Mouse (Mus musculus) heart, postnatal 14 days (tissue): ENCODE measurements around the gene Plk2. TPM values are rescaled to one million over a fixed set of nuclear protein-coding genes. Genes with fewer than 3 reads are reported as not detected.

ENCODE experiments used
- DNase-seq, 2 experiments: peaks; one replicate each; pipeline ENCODE4 v3.0.0; 2021 to 2022
- intact Hi-C: fragments of 180-260 bp; cut with DNase I; formaldehyde crosslinking; loops from one replicate; pipeline ENCODE4 v1.15.1; 2025
- long read RNA-seq, 2 experiments: library from polyadenylated mRNA; stranded (forward); transcript quantifications; one replicate each; pipeline ENCODE4 v2.0.0; 2021
- total RNA-seq, 2 experiments: library from RNA; stranded (reverse); gene quantifications; 2 replicates each; pipeline ENCODE4 v1.2.3; 2021

Plk2 gene
- total RNA-seq: 10 to 100 TPM; 35.4 to 35.5 TPM
- long read RNA-seq, experiment 1, transcript Plk2-201 (14 exons, 2,800 nt): major isoform, 96 of 102 reads
- long read RNA-seq, experiment 1, partial matches to known transcripts: 6 of 102 reads
- long read RNA-seq, experiment 1, other reads (novel, unspliced or antisense): 0 of 102 reads
- long read RNA-seq, experiment 2, transcript Plk2-201 (14 exons, 2,800 nt): major isoform, 124 of 134 reads
- long read RNA-seq, experiment 2, partial matches to known transcripts: 4 of 134 reads
- long read RNA-seq, experiment 2, other reads (novel, unspliced or antisense): 6 of 134 reads

DNA sequence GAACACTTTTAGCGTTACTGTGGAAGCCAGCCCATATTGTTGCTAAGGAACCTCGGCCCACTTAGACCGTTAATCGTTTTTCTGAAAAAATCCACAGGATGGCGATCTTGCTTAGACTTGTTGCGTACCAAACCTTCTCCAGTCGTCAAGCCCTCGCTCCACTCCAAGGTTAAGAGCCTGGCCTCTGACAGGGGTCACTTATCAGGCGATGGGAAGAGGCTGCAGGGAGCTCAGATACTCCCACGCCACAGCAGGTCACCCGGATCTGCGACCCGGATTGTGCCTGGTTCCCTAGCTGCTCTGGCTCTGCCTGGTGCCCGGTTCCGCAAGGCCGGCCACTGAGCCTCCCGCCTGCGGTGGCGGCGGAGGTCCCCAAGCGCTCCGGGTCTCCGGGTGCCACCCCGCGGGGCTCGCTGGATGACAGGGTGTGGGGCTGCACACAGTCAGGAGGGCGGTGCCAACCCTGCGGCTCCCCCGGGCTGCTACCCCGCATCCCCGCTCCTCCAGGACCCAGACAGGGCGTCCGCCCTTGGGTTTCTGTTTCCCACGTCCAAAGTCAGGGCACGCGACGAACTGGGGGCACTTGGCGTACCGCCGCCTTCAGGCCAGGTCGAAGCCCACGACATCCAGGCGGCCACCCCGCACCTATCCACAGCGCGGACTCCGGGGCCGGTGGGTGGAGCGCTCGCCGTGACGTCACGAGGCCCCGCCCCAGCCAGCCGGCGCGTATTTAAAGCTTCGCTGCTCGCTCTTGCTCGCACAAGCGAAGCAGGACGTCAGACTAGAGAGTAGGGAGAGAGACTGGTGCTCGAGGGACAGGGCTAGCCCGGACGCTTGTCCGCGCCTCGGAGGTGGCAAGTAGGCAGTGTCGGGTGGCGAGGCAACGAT, at the start of gene Plk2:
Plk2 (plus strand) TSS at position 756 of the 888 bp plus-strand sequence.
- intact Hi-C loops: loop anchor here (1.0 to 10.0 kb wide), 8 partner anchors 43 to 574 kb away; no protein-coding TSS in a partner anchor
- peak; percentile 98 to 99 for DNase-seq

DNA sequence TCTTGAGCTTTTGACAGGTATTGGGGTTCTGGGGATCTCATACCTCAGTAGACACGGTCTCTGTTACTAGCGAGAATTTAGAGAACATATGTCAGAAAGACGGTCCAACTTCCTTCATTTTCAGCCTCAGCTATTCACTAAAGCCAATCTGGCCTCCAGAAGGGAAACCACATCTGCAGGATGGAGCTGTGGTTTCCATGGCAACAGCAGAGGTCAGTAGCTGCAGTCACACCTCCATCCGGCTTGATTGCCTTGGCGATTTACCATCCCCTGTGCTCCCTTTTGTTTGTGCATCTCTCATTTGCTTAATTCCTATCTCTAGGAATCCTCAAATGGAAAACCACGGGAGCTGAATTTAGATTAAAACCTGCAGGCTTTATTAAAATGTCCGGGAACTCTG, 48.1 kb upstream of the Plk2 start:
- intact Hi-C loops: no loop called here
- DNase-seq: no peak

DNA sequence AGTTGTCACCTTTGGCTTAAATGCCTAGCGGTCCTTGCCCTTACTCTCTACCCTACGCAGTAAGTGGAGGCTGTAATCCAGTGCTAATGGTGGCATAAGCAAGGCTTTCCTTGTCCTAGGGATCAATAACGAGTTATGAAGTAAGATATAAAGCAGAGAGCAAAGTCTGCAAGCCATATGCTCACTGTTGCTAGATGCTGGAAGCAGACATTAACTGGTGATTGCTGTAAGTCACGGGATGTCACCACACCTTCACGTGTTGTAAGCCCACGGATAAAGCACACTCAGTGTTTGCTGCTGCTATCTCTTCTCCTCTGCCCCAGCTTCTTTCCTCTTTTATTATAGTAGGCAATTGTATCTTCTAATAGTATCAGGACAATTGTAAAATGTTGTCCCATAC, 43.8 kb upstream of the Plk2 start:
- DNase-seq: no peak
- intact Hi-C loops: no loop called here

DNA sequence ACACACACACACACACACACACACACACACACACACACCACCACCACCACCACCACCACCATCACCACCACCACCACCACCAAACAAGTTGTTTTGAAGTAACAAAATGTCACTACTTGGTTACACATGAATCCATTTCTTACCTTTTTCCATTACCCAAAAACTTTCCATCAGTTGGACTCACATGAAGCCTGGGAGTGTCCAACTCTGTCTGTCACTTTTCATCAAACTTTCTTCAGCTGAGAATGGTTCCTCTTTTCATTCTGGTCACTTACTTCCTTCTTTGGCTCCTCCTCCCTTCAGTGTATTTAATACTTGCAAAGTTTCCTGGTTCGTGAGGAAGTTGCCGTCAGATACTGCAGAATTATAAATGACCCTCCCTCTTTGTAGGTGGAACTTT, 37.9 kb upstream of the Plk2 start, which contains the start of gene Gapt:
Gapt (minus strand) TSS at position 259 of the 400 bp plus-strand sequence.
- intact Hi-C loops: no loop called here
- no peak for DNase-seq

DNA sequence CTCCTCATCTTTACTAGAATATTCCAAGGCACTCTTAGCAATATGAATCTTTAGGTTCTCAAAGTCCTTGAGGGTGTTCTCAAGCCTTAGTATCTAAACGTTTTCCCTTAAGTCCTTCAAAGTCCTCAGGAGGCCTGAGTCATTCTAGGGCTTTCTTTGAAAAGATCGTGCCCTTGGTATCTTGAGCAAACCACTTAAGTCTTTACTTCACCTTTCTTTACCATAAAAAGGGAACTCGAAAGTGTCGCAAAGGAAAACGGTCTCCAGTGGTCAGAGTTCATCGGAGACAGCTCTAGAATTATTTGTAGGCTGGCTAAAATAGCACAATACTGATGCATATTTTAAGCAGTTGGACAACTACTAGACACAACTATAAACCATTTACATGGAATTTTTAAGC, 31.1 kb upstream of the Plk2 start:
- intact Hi-C loops: no loop called here
- no peak for DNase-seq

DNA sequence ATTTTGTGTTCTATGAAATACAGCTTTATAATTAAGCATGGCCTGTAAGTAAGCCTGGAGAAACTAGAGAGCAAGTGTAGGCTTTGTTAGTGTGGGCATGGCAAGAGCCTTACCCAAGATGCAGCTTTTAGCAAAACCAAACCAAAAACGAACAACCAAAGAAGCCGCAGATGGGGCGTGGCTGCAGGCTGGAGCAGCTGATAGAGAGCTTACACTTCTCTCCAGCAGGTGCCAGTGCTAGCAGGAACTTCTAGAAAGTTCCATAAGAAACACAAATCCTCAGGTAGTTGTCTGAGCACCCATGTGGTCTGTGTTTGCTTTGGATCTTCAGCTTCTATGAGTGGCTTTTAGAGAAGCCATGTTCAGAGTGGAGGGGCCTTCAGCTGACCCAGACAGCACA, 28.4 kb upstream of the Plk2 start:
- no peak for DNase-seq
- intact Hi-C loops: no loop called here

DNA sequence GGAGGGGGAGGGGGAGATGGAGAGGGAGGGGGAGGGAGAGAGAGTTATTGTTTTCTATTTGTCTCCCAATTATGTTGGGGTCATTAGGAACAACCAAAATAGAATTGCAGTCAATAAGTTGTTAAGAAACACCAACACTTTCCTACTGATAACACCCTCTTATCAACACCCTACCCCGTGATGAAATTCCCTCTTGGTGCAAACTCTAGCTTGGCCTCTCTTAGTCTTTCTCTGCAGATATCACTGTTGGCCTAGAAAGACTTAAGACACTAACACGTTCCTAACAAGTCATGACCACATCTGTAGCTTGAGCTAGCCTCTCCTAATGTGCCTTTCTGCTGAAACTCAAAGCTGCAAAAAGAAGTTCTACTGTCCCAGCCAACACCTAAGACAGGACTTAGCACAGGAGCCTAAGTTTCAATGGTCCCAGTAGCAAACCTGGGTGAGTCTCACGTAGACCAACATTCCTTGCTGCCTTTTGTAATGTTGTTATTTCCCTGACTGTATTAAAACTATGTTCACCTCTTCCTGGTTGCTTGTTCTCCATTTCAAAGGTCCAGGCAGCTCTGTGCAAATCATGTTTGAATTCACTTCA, 26.8 kb upstream of the Plk2 start:
- intact Hi-C loops: loop anchor here (1.0 kb wide), 1 partner anchor 306 kb away; no protein-coding TSS in a partner anchor
- no peak for DNase-seq

DNA sequence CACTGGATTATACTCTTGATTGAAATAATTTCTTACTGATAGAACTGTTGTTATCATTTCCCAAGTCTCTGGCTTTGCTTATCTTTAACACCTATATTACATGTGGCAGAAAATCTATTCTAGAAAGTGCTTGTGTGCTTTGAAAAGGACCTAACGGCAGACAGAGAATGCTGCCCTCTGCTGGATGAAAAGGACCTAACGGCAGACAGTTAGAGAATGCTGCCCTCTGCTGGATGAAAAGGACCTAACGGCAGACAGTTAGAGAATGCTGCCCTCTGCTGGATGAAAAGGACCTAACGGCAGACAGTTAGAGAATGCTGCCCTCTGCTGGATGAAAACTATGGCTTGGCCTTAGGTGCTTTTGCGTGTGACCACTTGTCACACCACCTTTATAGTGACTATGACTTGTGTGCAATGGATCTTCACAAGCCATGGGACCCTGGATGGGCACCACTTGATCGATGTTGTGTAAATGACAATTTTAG, 26.2 kb upstream of the Plk2 start:
- intact Hi-C loops: loop anchor here (1.0 kb wide), 1 partner anchor 306 kb away; no protein-coding TSS in a partner anchor
- DNase-seq: peak; percentile 55 to 77

DNA sequence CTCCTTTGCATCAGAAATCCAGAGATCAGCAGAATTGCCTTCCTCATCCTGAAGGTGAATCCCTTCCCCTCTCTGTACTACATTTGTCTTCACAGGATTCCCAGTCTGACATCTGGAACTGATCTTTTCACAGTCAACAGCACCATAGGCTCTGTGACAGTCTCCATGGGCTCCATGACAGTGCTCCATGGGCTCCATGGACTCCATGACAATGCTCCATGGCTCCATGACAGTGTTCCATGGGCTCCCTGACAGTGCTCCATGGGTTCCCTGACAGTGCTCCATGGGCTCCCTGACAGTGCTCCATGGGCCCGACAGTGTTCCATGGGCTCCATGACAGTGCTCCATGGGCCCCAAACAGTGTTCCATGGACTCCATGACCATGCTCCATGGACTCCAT, 25.2 kb upstream of the Plk2 start:
- intact Hi-C loops: no loop called here

DNA sequence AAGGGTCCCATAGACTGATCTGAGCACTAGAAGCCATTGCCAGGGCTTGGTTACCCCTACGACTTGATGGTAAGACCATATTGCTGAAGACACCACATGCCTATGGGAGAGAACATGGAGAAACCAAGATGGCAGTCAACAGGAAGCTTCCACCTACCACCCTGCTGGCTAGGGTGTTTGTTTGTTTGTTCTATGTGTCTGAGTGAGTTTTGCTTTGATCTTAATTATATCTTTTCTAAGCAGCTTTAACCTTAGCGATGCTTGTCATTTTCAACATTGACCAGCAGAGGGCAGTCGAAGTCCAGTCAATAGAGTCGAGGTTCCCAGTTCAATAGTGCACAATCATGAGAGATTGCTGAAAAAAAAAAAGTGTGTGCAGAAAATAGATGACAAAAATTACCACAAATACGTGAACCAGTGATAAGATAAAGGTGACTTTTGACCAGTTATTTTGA, 12.4 kb upstream of the Plk2 start:
- peak; percentile 32 to 42 for DNase-seq
- intact Hi-C loops: loop anchor here (1.0 to 5.0 kb wide), 2 partner anchors 1029 to 1360 kb away; no protein-coding TSS in a partner anchor

More for the DNA sequence above, 25.2 kb upstream of the Plk2 start:
- no peak for DNase-seq

DNA sequence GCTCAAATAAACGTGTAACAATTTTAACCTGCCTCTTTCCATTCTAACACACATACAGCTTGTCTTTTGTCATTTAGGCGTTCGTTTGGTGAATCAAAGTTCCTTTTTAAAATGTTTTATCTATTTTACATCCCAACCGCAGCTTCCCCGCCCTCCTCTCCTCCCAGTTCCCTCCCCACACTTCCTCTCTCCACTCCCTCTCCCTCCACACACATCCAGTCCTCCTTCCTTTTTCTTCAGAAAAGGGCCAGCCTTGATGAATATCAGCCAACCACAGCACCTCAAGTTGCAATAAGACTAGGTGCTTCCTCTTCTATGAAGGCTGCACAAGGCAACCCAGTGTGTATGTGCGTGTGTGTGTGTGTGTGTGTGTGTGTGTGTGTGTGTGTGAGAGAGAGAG, 10.3 kb upstream of the Plk2 start:
- no peak for DNase-seq
- intact Hi-C loops: loop anchor here (5.0 kb wide), 1 partner anchor 1358 kb away; no protein-coding TSS in a partner anchor

DNA sequence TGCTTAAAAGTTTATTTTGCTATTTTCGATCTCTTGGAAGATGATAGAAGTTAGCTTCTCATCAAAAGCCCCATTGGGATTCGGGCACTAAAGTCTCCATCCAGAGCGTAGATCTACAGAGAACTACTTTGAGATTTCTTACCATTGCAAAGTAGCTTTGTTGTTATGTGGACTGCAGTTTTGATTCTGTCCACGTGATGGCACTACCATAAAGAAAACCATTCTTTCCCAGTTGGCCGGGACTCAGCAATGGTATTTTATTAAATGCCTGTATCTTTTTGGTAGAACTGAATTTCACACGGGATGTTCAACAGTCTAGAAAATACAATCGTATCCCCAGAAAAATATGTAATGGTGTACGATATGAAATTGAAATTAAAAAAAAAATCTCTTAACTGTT, 2.6 kb upstream of the Plk2 start:
- intact Hi-C loops: loop anchor here (10.0 kb wide), 1 partner anchor 503 kb away; no protein-coding TSS in a partner anchor
- peak; percentile 63 to 81 for DNase-seq

DNA sequence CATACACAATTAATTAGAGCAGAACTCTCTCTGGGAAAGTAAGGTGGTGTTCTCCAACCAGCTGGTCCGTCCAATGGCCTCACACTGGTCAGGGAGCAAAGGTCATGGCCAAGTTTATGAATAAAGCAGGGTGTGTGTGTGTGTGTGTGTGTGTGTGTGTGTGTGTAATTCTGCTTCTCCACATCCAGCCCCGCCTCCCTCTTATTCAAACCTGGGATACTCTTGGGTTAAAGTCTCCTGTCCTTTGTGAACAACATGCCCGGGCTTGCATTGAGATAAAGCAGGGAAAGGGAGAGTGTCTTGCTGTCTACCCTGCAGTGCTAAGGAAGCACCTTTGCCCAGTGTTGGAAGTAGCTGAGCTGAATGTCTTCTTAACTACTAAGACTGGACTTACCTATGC, 2.2 kb upstream of the Plk2 start:
- intact Hi-C loops: loop anchor here (1.0 to 10.0 kb wide), 2 partner anchors 502 to 846 kb away; no protein-coding TSS in a partner anchor

DNA sequence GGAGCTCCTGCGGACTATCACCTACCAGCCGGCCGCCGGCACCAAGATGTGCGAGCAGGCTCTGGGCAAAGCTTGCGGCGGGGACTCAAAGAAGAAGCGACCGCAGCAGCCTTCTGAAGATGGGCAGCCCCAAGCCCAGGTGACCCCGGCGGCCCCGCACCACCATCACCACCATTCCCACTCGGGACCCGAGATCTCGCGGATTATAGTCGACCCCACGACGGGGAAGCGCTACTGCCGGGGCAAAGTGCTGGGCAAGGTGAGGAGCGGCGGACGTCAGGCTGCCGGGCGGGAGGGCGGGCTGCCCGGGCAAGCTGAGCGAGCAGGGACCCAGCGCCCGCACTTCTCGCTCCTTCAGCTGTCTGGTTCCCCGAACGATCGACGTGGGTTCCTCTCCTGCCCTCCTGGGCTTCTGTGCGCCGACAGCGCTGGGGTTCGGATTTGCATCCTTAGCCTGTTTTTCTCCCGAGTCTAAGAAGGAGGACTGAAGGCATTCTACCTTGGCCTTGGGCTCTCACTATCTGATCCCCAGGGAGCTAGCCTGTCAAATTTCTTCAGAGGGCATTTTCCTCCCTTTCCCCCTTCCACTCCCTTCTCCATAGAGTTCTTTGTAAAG, 441 bp downstream of the Plk2 start:
- no peak for DNase-seq
- intact Hi-C loops: loop anchor here (2.0 to 10.0 kb wide), 7 partner anchors 42 to 500 kb away; no protein-coding TSS in a partner anchor

More for the DNA sequence above, 2.2 kb upstream of the Plk2 start:
- no peak for DNase-seq

DNA sequence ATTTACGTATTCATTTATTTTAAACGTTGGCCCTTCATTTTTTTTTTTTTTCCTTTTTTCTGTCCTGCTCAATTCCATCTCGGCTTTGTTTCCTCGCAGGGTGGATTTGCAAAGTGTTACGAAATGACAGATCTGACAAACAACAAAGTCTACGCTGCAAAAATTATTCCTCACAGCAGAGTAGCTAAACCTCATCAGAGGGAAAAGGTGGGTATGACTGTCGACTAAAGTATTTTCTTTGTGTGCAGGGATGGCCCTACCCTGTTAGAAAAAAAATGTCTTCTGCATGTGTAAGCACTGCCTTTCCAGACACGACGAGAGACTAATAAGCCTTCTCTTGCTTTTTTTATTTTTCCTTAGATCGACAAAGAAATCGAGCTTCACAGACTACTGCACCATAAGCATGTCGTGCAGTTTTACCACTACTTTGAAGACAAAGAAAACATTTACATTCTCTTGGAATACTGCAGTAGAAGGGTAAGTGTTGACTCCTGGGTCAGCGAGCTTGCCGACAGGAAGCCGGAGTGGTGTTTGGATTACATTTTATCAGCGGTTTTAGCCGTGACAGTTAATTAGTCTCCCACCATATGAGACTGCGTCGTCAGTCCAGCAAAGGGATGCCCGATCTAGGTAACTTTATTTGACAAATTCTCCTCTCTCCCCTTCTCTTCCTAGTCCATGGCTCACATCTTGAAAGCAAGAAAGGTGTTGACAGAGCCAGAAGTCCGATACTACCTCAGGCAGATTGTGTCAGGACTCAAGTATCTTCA, 1.3 kb downstream of the Plk2 start:
- intact Hi-C loops: loop anchor here (2.0 to 10.0 kb wide), 7 partner anchors 41 to 499 kb away; no protein-coding TSS in a partner anchor
- peak in 1 of 2 experiments; percentile 22 for DNase-seq

DNA sequence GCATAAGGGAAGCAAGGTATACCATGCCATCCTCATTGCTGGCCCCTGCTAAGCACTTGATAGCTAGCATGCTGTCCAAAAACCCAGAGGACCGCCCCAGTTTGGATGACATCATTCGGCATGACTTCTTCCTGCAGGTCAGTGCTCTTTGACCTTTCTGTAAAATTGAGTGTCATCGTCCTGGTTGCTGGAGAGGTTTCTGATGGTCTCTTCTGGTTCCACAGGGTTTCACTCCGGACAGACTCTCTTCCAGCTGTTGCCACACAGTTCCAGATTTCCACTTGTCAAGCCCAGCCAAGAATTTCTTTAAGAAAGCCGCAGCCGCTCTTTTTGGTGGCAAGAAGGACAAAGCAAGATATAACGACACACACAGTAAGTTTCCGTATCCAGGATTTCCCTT, 2.9 kb downstream of the Plk2 start:
- intact Hi-C loops: loop anchor here (2.0 to 10.0 kb wide), 6 partner anchors 40 to 497 kb away; no protein-coding TSS in a partner anchor
- DNase-seq: no peak

DNA sequence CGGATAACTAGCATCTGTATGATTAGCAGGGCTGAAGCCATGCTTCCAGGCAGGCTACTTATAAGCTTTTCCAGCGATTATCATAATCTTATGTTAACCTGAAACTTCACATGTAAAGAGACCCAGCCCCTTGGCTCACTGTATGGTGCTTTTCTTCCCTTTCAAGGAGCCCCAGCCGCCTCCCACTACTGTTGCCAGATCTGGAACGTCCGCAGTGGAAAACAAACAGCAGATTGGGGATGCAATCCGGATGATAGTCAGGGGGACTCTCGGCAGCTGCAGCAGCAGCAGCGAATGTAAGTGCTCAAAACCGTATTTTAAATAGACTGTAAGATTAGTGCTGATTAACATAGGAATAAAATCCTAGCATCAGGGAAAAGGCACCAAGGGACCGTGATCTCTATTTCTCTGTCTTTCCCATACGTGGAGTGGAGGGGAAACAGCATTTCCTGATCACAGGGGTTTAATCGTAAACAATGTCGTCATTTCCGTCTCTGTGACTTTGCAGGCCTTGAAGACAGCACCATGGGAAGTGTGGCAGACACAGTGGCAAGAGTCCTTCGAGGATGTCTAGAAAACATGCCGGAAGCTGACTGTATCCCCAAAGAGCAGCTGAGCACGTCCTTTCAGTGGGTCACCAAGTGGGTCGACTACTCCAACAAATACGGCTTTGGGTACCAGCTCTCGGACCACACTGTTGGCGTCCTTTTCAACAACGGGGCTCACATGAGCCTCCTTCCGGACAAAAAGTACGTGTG, 3.8 kb downstream of the Plk2 start:
- peak in 1 of 2 experiments; percentile 10 for DNase-seq
- intact Hi-C loops: loop anchor here (2.0 to 10.0 kb wide), 6 partner anchors 39 to 496 kb away; no protein-coding TSS in a partner anchor

DNA sequence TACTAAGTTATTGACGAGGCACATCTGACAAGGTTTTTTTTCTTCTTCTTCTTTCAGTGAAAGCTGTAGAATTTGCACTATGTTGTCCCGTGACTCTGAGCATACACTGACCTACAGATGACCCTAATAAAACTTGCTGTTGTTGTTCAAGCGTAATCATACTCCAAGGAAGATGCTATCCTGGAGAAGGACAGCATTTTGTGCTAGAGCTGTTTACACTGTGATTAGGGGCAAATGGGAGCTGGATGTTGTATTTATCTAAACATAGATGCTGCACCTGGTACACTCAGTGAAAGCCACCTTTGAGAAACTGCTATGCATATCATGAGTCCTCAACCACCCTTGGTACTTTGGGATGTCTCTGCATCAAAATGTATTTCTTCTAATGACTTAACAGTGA, 6.6 kb downstream of the Plk2 start:
- no peak for DNase-seq
- intact Hi-C loops: no loop called here
